Mouse (Mus musculus) frontal cortex, adult 2 months (tissue): ENCODE data around the gene Arhgef9. TPM values are rescaled to one million over a fixed set of nuclear protein-coding genes. Genes with fewer than 3 reads are reported as not detected.

ENCODE experiments used
- DNase-seq, 2 experiments: peaks; one replicate each; pipeline ENCODE4 v3.0.0; 2022; ENCODE audit warnings: low spot score in 1 of 2; ENCODE audit errors: extremely low spot score in 1 of 2
- polyA plus RNA-seq: library from polyadenylated mRNA; depleted of rRNA; stranded (reverse); fragments of >200 nt; gene quantifications from 2 replicates; pipeline ENCODE4 v1.2.3, GENCODE M21; 2012; rRNA removed

Arhgef9 gene
- 165 and 177 TPM in 2 replicates for polyA plus RNA-seq

- peak in 1 of 2 experiments; percentile 10 for DNase-seq
Observed at GRCm38 (mm10) chrX:95196104-95196919, at the start of gene Arhgef9. Arhgef9 (minus strand) TSS chrX:95196856.

DNA sequence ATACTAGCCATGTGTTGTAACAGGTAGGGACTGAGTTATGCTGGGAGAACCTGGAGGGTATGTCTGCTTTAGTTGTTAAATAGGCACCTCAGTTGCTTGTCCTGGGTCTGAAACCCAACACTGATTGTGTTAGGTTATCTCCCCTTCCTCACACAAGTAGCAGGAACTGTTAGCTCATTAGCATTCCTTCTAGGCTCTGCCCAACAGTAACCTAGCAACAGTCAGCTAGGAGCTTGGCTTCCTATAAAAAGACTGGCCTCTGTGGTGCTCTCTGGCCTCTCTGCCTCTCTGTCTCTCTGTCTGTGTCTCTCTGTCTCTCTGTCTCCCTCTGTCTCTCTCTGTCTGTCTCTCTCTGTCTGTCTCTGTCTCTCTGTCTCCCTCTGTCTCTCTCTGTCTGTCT lies 42.2 kb upstream of the Arhgef9 start:
- DNase-seq: no peak

DNA sequence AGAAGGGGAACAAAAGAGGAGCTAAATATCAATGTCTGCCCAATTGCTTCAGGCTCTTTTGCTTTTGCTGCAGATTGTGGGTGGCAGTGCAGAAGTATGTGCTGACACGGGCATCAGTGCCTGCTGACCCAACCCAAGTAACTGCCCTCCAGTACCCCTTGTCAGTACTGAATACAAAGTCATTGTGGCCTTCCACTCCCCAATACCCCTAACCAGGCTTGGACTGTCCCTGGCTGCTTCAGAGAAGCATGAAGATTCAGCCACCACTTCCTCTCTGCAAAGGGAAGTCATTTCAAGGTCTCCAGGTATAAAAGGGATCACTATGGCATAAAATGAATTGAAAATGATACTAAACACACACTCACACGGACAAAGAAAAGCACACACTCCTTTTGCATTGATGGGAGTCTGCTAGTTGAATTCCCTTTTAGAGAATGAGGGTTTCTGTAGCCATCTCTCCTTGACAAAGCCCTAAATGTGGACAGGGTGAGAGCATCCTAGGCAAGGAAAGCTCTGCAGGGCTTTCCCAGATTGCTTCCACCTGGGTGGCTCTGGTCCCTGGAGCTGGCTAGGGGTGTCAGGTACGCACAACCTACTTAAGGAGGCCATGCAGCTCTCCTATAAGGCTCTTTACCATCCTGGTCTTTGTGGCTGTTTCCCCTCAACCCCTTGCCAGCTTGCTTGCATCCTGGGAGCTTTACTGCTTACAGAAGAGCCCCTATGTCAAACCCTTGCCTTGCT lies 1.1 kb downstream of the Arhgef9 start:
- DNase-seq: no peak

- DNase-seq: peak in 1 of 2 experiments; percentile 72
Observed at GRCm38 (mm10) chrX:95175978-95176377, 20.7 kb downstream of the Arhgef9 start.

DNA sequence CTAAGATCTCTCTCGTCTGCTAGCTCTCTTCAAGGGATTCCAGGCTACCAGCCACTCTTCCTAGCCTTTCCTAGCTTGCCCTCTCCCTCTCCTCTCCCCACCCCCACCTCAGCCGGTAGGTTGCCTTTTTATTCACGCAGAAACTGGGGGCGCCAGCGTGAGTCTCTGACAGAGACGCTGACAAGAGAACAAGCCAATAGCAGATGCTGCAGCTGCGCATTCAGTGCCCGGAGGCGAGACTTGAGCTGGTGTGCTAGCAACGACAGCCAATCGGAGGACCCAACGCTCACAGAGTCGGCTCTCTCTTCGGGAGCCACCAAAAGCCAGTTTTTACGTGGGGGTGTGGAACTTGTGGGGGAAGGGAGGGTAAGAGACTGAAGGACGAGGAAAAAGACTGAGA lies 30.3 kb downstream of the Arhgef9 start:
- peak; percentile 92 for DNase-seq

DNA sequence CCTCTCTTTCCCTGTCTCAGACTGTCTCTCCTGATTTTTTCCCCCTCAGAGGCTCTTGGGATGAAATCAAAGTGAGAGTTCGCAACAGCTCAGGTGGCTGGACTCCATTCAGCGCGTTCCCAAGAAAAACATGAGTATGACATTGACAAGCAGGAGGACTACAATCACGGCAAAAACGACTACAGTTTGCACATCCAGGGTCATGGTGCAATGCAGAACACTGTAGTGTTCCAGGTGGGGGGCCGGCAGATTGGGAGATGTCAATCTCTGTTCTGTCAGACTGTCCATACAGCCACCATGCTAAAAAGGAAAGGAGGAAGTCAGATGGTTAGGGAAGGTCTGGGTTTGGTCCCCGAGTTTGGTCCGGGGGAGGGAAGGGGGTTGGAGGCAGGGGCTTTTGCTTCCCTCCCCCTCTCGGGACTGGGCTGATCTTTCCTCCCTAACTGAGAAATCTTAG lies 31.0 kb downstream of the Arhgef9 start:
- no peak for DNase-seq

GRCm38 (mm10) chrX:95164140-95164539 lies 32.5 kb downstream of the Arhgef9 start:
- peak in 1 of 2 experiments; percentile 76 for DNase-seq

- DNase-seq: no peak
Observed at GRCm38 (mm10) chrX:95163452-95163851, 33.2 kb downstream of the Arhgef9 start.

- peak; percentile 15 to 45 for DNase-seq
Observed at GRCm38 (mm10) chrX:95156833-95157386, 39.7 kb downstream of the Arhgef9 start.

GRCm38 (mm10) chrX:95138636-95139035 lies 58.0 kb downstream of the Arhgef9 start:
- peak in 1 of 2 experiments; percentile 25 for DNase-seq

DNA sequence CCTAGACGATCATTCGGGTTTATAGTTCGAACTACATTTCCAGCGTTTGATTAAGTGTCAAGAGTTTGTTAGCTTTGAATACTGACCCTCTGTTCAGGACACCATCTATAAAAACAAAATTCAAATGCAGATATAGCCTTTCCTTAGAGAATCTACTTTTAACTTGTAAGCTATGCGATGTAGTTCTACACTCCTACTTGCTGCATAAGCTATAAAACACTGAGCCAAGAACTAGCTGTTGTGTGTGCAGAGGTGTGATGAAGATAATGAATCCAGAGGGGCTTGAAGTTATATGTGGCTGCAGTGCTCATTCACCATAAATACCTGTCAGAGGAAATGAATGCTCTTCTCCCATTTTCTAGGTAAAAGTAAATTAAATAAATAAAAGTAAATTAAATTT lies 63.2 kb downstream of the Arhgef9 start:
- DNase-seq: no peak

- no peak for DNase-seq
Observed at GRCm38 (mm10) chrX:95132996-95133395, 63.7 kb downstream of the Arhgef9 start.

GRCm38 (mm10) chrX:95131783-95132182 lies 64.9 kb downstream of the Arhgef9 start:
- DNase-seq: no peak

DNA sequence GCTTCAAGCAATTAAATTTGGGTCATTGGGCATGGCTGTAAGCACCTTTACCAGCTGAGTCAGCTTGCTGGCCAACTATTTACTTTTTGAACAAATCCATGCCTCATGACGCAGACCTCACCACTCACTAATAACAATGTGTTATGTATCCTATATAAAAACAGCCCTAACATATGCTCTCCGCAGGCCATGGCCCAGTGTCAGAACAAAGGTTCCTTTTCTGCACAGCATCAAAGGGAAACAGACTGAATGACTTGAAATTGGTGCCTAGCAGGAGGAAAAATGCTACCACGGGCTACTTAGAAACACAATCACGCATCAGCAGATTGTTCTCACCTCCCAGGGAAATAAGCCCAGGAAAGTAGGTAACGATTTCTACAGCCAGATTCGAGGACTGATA lies 73.2 kb downstream of the Arhgef9 start:
- DNase-seq: no peak

DNA sequence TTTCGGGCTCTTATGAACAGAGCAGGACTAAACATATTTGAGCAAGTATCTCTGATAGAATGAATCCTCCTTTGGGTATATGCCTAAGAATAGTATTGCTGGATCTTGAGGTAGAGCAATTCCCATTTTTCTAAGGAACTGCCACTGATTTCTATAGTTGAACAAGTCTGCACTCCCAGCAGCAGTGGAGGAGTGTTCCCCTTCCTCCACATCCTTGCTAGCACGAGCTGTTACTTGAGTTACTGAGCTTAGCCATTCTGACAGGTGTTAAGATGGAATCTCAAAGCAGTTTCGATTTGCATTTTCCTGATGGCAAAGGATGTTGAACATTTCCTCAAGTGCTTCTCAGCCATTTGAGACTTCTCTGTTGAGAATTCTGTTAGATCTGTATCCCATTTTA lies 92.3 kb downstream of the Arhgef9 start:
- peak in 1 of 2 experiments; percentile 27 for DNase-seq

- no peak for DNase-seq
Observed at GRCm38 (mm10) chrX:95087674-95088073, 109.0 kb downstream of the Arhgef9 start.

- DNase-seq: no peak
Observed at GRCm38 (mm10) chrX:95077013-95077699, 119.5 kb downstream of the Arhgef9 start.

DNA sequence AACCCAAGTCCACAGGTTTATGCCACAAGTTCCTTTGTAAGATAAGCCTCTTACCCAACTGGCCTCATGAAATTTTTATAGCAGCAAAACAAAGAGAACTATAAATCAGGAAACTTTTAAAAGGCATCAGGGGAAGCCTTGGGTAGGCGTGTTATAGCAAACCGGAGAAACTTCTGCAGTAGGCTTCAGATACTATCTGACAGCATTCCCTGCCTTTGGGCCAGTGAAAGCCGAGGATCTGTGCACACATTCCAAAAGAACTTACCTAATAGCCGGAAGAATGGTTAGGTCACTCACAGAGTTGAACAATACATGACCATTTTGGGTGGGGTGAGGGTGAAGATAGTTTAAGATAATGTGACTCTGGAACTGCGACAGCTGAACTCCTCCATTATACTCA lies 168.7 kb downstream of the Arhgef9 start:
- DNase-seq: no peak

- DNase-seq: peak; percentile 36 to 68
Observed at GRCm38 (mm10) chrX:95026361-95026892, 170.2 kb downstream of the Arhgef9 start, which contains the start of gene Spin4. Spin4 (minus strand) TSS chrX:95026682.

GRCm38 (mm10) chrX:95025779-95026360 lies 170.8 kb downstream of the Arhgef9 start:
- DNase-seq: no peak
